Mouse (Mus musculus) heart, adult 18-20 months (tissue): ENCODE data around the gene BC029722. TPM values are rescaled to one million over a fixed set of nuclear protein-coding genes. Genes with fewer than 3 reads are reported as not detected.

Source experiments
- DNase-seq, 2 experiments: peaks; one replicate each; pipeline ENCODE4 v3.0.0; 2021 to 2022; ENCODE audit warnings: mixed read lengths in 1 of 2
- total RNA-seq, 2 experiments: library from RNA; stranded (reverse); gene quantifications; 2 replicates each; pipeline ENCODE4 v1.2.3; 2021

BC029722 gene
- total RNA-seq, 2 experiments from 2014 or later: 31.4 to 34.4 TPM

DNA sequence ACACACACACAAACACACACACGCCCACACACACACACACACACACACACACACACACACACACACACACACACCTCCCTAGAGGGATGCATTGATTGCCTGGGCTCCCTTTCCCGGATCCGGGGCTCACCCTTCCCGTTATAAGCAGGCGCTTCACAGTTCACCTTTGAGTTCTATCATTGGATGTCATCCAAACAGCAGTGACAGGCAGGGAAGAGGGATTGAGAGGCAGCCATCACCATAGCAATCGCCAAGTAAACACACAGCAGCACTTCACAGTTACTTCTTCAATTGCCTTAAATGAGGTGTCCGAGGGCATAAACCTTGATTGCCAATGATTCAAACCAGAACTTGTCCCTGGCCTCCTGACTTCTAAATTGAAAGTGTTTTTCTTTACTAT, 40.2 kb downstream of the BC029722 start:
- DNase-seq: no peak

DNA sequence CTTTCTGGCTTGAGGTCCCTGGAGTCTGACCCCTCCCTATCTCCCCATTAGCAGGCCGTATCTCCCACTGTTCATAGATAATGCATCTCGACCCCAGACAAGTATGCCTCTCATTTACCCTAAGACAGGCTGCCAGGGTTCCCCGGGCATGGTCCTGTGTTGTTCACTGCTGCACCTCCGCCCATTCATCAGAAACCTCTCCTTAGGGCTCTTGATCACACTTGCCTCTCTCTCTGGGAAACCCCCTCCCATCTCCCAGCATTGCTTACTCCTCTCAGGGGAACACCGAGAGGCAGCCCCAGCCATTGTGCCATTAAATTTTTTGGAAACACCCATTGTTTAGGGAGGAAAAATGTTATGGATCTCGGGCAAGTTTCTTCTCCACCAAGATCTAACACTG, 41.2 kb downstream of the BC029722 start:
- no peak for DNase-seq

DNA sequence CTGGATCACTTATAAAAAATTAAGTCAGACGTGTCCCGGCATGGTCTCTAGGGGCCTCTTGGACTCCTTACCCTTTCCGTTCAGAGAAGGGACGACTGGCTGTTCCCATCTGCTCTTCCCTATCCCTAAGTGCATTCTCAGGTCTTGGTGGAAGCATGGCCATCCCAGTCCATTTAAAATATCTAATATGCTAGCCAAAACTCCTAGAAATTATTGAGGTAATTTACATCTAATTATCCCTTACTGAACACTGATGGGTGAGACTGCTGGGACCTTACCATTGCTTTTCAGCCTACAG, 41.6 kb downstream of the BC029722 start:
- DNase-seq: no peak

DNA sequence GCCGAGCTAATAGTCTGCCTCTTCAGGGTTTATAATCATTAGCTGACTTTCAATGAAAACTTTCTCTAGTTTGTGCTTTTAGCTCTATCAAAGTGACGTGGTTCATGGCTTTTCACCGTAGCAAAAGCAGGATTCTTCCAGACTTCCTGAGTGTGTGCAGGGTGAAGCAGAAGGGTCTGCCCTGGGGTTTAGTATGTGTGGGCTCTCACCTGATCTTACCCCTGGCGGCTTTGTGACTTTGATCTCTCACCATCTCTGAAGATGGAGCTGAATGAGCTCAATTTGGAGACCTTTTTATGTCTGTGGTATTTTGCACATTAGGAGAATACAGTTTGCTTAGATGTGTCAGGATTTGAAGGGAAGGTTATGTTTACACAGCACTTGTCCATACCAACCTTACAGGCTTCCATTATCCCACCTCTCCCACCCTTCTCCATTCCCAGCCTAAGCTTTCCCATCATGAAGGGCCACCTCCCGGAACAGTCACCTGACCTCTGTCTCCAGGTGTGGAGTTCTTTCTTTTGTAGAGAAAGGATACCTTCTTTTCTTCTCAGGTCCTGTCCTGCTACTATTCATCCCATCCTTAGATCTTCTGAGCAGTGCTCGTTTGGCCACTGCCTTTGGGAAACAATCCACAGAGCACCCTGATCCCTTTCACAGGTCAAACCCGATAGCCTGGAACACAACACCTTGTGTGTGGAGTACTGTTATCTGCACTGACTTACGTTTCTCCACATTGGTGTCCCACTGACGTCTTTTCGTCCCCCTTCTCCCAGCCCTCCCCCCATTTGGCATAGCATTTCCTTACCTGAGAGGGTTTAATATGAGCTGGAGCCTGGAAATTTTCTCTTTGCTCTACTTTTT, 42.2 kb downstream of the BC029722 start:
- DNase-seq: no peak

DNA sequence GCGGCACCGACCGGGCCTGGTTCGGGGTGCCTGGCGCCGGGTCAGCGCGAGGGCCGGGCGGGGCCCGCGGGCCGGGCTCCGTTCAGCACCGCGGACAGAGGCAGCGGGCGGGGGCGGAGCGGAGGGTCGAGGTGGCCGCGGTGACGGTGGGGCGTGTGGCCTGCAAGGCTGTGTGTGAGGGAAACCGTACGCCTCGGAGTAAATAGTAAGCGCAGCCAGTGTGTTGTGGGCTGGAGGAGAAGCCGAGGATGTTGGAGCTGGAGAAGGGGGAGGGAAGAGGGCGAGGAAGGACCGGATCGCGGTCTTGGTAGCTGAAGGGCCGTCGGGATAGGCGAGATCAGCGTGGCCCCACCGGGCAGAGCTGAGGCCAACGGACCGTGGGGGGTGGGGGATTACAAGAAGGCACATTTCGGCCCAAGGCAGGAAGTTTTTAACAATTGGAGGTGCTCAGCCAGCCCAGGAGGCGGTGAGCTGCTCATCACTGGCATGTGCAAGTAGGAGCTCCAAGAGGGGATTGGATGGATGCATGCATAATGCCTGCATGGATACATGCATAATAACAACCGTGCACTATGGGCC, 43.5 kb downstream of the BC029722 start:
- DNase-seq: peak; percentile 16 to 54

DNA sequence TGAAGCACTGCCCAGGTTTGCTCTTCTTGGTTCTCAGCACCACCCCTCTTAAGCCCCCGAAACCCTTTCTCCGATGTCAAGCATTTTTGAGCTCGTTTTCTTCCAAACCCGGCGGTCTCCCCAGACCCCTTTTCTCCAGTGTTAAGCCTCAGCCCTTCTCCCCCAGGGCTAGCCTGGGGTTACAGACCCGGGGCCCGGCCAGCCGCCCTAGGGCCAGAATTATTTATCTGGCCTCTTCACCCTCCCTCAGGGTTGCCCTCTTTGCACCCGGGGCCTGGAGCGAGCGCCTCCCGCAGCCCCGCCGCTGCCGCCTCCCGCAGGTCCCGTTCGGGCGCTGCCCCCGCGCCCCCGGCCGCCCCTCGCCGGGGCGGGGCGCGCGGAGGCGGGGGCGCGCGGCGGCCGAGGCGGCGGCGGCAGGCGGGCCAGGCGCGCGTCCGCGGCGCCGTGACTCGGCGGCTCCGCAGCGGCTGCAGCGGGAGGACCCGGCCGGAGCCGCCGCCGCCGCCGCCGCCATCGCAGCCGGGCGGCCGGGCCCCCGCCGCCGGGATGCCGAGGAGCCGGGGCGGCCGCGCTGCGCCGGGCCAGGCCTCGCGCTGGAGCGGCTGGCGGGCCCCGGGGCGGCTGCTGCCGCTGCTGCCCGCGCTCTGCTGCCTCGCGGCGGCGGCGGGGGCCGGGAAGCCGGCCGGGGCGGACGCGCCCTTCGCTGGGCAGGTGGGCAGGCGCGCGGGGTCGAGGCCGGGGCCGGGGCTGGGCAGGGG, 44.1 kb downstream of the BC029722 start, which contains the start of gene Mmp24:
Gene Mmp24 (plus strand): TSS at position 416 of the 758 bp plus-strand sequence.
- no peak for DNase-seq

DNA sequence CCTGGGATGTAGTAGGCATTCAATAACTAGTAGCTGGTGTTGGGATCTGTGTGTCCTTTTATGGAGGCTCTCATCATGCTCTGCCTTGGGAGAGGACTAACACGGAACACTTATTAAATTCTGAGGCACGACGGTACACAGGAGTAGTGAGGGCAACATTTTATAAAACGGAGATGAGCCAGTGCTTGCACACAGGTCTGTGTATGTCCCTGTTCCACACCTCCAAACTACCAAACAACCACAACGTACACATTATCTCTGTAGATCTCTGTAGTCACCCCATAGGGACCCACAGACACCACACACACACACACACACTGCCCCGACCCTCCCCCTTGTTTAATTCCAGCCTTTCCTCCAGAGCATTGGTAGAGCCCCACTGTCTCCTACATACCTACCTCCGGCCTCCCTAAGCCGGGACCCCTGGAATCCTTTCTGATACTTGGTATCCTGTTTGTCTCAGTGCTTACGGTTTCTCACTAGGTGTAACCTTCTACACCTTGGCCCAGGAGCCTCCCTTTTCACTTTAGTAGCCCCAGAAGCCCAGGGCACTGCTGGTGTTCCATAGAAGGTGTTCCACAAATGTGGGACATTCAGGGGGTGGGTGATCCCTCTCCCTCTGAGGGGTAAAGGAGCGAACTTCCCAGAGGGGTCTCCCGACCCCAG, 44.8 kb downstream of the BC029722 start:
- DNase-seq: no peak

DNA sequence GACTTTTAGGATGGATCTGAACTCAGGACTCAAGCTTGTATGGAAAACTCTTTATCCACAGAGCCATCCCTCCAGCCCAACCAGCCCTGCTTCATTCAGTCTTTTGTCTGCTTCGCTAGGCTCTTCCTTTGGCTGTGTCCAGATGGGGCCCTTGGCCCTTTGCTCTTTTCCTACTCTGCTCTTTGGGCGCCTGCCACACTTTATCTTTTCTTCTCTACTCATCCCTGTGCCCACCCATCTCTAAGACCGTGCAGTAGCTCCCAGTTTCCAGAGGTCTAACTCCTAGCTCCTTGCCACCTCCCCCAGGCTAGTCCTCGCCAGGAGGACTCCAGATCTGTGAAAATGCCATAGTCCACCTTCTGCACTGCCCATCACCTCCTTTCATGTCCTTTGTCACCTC, 45.6 kb downstream of the BC029722 start:
- DNase-seq: no peak

Other genes starting within 250 kb of the BC029722 start
- 10 to 100 TPM; 14.4 to 15.6 TPM for gene Gss, start 226.6 kb downstream of the BC029722 start, total RNA-seq
- 10 to 100 TPM; 23.0 to 30.1 TPM for gene Myh7b, start 208.2 kb downstream of the BC029722 start, total RNA-seq
- 10 to 100 TPM; 89.4 to 90.2 TPM for gene Trpc4ap, start 127.0 kb downstream of the BC029722 start, total RNA-seq
- gene Edem2, start 90.0 kb downstream of the BC029722 start, total RNA-seq: 1 to 10 TPM; 5.0 to 8.2 TPM
- not detected for gene Gm17581, start 83.6 kb downstream of the BC029722 start, total RNA-seq
- 1 to 10 TPM; 2.4 to 4.8 TPM for gene Procr, start 68.3 kb downstream of the BC029722 start, total RNA-seq
- not detected for gene Mmp24, start 44.1 kb downstream of the BC029722 start, total RNA-seq
- gene Eif6, start 7.5 kb upstream of the BC029722 start, total RNA-seq: 10 to 100 TPM; 59.2 to 65.6 TPM
- gene Fam83c, start 15.4 kb upstream of the BC029722 start, total RNA-seq: not detected
- gene Uqcc1, start 110.9 kb upstream of the BC029722 start, total RNA-seq: 100 to 1,000 TPM; 279 to 347 TPM
- gene Gm15557, start 121.3 kb upstream of the BC029722 start, total RNA-seq: not detected
- under 1 TPM in 1 of 2 experiments, not detected in 1; 0.13 TPM for gene Gdf5, start 125.9 kb upstream of the BC029722 start, total RNA-seq
- 1 to 10 TPM; 4.5 to 4.8 TPM for gene Cep250, start 137.0 kb upstream of the BC029722 start, total RNA-seq
- under 1 TPM in 1 of 2 experiments, not detected in 1; 0.25 TPM for gene 6430550D23Rik, start 188.6 kb upstream of the BC029722 start, total RNA-seq
- 10 to 100 TPM; 56.9 to 65.5 TPM for gene Ergic3, start 188.6 kb upstream of the BC029722 start, total RNA-seq
- gene Fer1l4, start 233.5 kb upstream of the BC029722 start, total RNA-seq: not detected
- 1 to 10 TPM; 1.5 to 2.1 TPM for gene Spag4, start 245.7 kb upstream of the BC029722 start, total RNA-seq